Mouse (Mus musculus): ENCODE results near the gene Kcnn1. TPM values are rescaled to one million over a fixed set of nuclear protein-coding genes. Genes with fewer than 3 reads are reported as not detected.

The Kcnn1 gene
- polyA plus RNA-seq, 1 experiment from 2014 or later = 5.9 TPM

- Histone ChIP-seq H3K27ac (no peak overlapping the region), H3K36me3 (replicated peaks) (peaks cover 4% of the 10 kb centered on the region; the same call in 1 of the 2 replicates), H3K27me3 (ENCODE audit: poor library complexity, severe bottlenecking) (peaks cover 37% of the 10 kb centered on the region), H3K4me1 (peaks cover 46% of the 10 kb centered on the region), H3K4me3 (peak overlapping the region; percentile 62; the same call in 1 of the 2 replicates), H3K9me3 (no peaks in the 10 kb centered on the region)
- 68% methylated on average over 5 of the region's 5 CpGs for WGBS
- DNase-seq (ENCODE audit: extremely low spot score, low spot score) = no peak
Measured at GRCm38 (mm10) chr8:70856028-70856427, 7.0 kb downstream of the Kcnn1 start.

GRCm38 (mm10) chr8:70853863-70854262 lies 9.2 kb downstream of the Kcnn1 start:
- H3K9me3 ChIP-seq = no peaks in the 10 kb centered on the region
- H3K4me1 ChIP-seq = peaks cover 51% of the 10 kb centered on the region
- peaks cover 4% of the 10 kb centered on the region; the same call in 1 of the 2 replicates for H3K36me3 ChIP-seq (replicated peaks)
- 92% methylated on average over 2 of the region's 2 CpGs for WGBS
- peaks cover 34% of the 10 kb centered on the region for H3K27me3 ChIP-seq (ENCODE audit: poor library complexity, severe bottlenecking)
- H3K4me3 ChIP-seq = no peak overlapping the region
- H3K27ac ChIP-seq = no peak overlapping the region
- no peak for DNase-seq (ENCODE audit: extremely low spot score, low spot score)

- 92% methylated on average over 41 of the region's 41 CpGs for WGBS
- Histone ChIP-seq H3K36me3 (replicated peaks) (peaks cover 4% of the 10 kb centered on the region; the same call in 1 of the 2 replicates), H3K4me1 (peaks cover 45% of the 10 kb centered on the region), H3K9me3 (no peaks in the 10 kb centered on the region), H3K27ac (no peak overlapping the region), H3K27me3 (ENCODE audit: poor library complexity, severe bottlenecking) (peaks cover 46% of the 10 kb centered on the region), H3K4me3 (no peak overlapping the region)
- no peak for DNase-seq (ENCODE audit: extremely low spot score, low spot score)
Measured at GRCm38 (mm10) chr8:70852595-70853231, 10.3 kb downstream of the Kcnn1 start.

- no peak for DNase-seq (ENCODE audit: extremely low spot score, low spot score)
- 69% methylated on average over 6 of the region's 6 CpGs for WGBS
- Histone ChIP-seq H3K36me3 (replicated peaks) (peaks cover 4% of the 10 kb centered on the region; the same call in 1 of the 2 replicates), H3K27me3 (ENCODE audit: poor library complexity, severe bottlenecking) (peaks cover 49% of the 10 kb centered on the region), H3K4me3 (no peak overlapping the region; the same call in 1 of the 2 replicates), H3K9me3 (no peaks in the 10 kb centered on the region), H3K27ac (peak overlapping the region; percentile 51), H3K4me1 (peaks cover 39% of the 10 kb centered on the region)
Measured at GRCm38 (mm10) chr8:70851837-70852236, 11.2 kb downstream of the Kcnn1 start.

- H3K27me3 ChIP-seq (ENCODE audit: poor library complexity, severe bottlenecking) = peaks cover 47% of the 10 kb centered on the region
- peaks cover 4% of the 10 kb centered on the region; the same call in 1 of the 2 replicates for H3K36me3 ChIP-seq (replicated peaks)
- WGBS = 90% methylated on average over 4 of the region's 4 CpGs
- no peaks in the 10 kb centered on the region for H3K9me3 ChIP-seq
- no peak overlapping the region for H3K27ac ChIP-seq
- no peak for DNase-seq (ENCODE audit: extremely low spot score, low spot score)
- H3K4me3 ChIP-seq = no peak overlapping the region
- H3K4me1 ChIP-seq = peaks cover 35% of the 10 kb centered on the region
Measured at GRCm38 (mm10) chr8:70850947-70851346, 12.1 kb downstream of the Kcnn1 start.

- Histone ChIP-seq H3K36me3 (replicated peaks) (peaks cover 4% of the 10 kb centered on the region; the same call in 1 of the 2 replicates), H3K4me3 (no peak overlapping the region), H3K9me3 (no peaks in the 10 kb centered on the region), H3K27ac (no peak overlapping the region), H3K27me3 (ENCODE audit: poor library complexity, severe bottlenecking) (peaks cover 41% of the 10 kb centered on the region), H3K4me1 (peaks cover 32% of the 10 kb centered on the region)
- 81% methylated on average over 7 of the region's 7 CpGs for whole genome bisulfite sequencing
- no peak for DNase-seq (ENCODE audit: extremely low spot score, low spot score)
Measured at GRCm38 (mm10) chr8:70850132-70850845, 12.8 kb downstream of the Kcnn1 start.

- 75% methylated on average over 3 of the region's 3 CpGs for WGBS
- no peaks in the 10 kb centered on the region for H3K9me3 ChIP-seq
- peaks cover 33% of the 10 kb centered on the region for H3K4me1 ChIP-seq
- peaks cover 32% of the 10 kb centered on the region for H3K27me3 ChIP-seq (ENCODE audit: poor library complexity, severe bottlenecking)
- no peak for DNase-seq (ENCODE audit: extremely low spot score, low spot score)
- H3K36me3 ChIP-seq (replicated peaks) = peaks cover 4% of the 10 kb centered on the region; the same call in 1 of the 2 replicates
- H3K27ac ChIP-seq = no peak overlapping the region
- H3K4me3 ChIP-seq = no peak overlapping the region
Measured at GRCm38 (mm10) chr8:70849333-70849990, 13.6 kb downstream of the Kcnn1 start.

- 58% methylated on average over 15 of the region's 15 CpGs for WGBS
- Histone ChIP-seq H3K4me3 (no peak overlapping the region), H3K4me1 (peaks cover 38% of the 10 kb centered on the region), H3K27ac (no peak overlapping the region), H3K36me3 (replicated peaks) (no peaks in the 10 kb centered on the region), H3K27me3 (ENCODE audit: poor library complexity, severe bottlenecking) (peaks cover 40% of the 10 kb centered on the region), H3K9me3 (no peaks in the 10 kb centered on the region)
- no peak for DNase-seq (ENCODE audit: extremely low spot score, low spot score)
Measured at GRCm38 (mm10) chr8:70846371-70847154, 16.5 kb downstream of the Kcnn1 start.

GRCm38 (mm10) chr8:70845108-70845507 lies 17.9 kb downstream of the Kcnn1 start:
- WGBS = 49% methylated on average over 5 of the region's 5 CpGs
- H3K4me3 ChIP-seq = no peak overlapping the region
- peaks cover 53% of the 10 kb centered on the region for H3K4me1 ChIP-seq
- H3K27me3 ChIP-seq (ENCODE audit: poor library complexity, severe bottlenecking) = peaks cover 38% of the 10 kb centered on the region
- no peak for DNase-seq (ENCODE audit: extremely low spot score, low spot score)
- H3K27ac ChIP-seq = no peak overlapping the region
- H3K36me3 ChIP-seq (replicated peaks) = no peaks in the 10 kb centered on the region
- no peaks in the 10 kb centered on the region for H3K9me3 ChIP-seq

GRCm38 (mm10) chr8:70844523-70844922 lies 18.5 kb downstream of the Kcnn1 start:
- peak; percentile 95 for DNase-seq (ENCODE audit: extremely low spot score, low spot score)
- Histone ChIP-seq H3K9me3 (no peaks in the 10 kb centered on the region), H3K4me3 (no peak overlapping the region), H3K4me1 (peaks cover 56% of the 10 kb centered on the region), H3K27ac (peak overlapping the region; percentile 70), H3K36me3 (replicated peaks) (no peaks in the 10 kb centered on the region), H3K27me3 (ENCODE audit: poor library complexity, severe bottlenecking) (peaks cover 38% of the 10 kb centered on the region)
- 2% methylated on average over 6 of the region's 6 CpGs for WGBS

- H3K36me3 ChIP-seq (replicated peaks) = no peaks in the 10 kb centered on the region
- H3K9me3 ChIP-seq = no peaks in the 10 kb centered on the region
- H3K27me3 ChIP-seq (ENCODE audit: poor library complexity, severe bottlenecking) = peaks cover 38% of the 10 kb centered on the region
- no peak overlapping the region for H3K4me3 ChIP-seq
- no peak for DNase-seq (ENCODE audit: extremely low spot score, low spot score)
- H3K4me1 ChIP-seq = peaks cover 52% of the 10 kb centered on the region
- peak overlapping the region; percentile 70 for H3K27ac ChIP-seq
- 88% methylated on average over 8 of the region's 8 CpGs for WGBS
Measured at GRCm38 (mm10) chr8:70843941-70844340, 19.1 kb downstream of the Kcnn1 start.

GRCm38 (mm10) chr8:70843214-70843773 lies 19.8 kb downstream of the Kcnn1 start:
- H3K27ac ChIP-seq = peak overlapping the region; percentile 88; the same call in 1 of the 2 replicates
- H3K4me3 ChIP-seq = no peak overlapping the region
- peaks cover 31% of the 10 kb centered on the region for H3K27me3 ChIP-seq (ENCODE audit: poor library complexity, severe bottlenecking)
- H3K36me3 ChIP-seq (replicated peaks) = no peaks in the 10 kb centered on the region
- DNase-seq (ENCODE audit: extremely low spot score, low spot score) = no peak
- H3K9me3 ChIP-seq = no peaks in the 10 kb centered on the region
- WGBS = 85% methylated on average over 5 of the region's 5 CpGs
- peaks cover 56% of the 10 kb centered on the region for H3K4me1 ChIP-seq

All from forebrain, embryonic 10.5 days (tissue).